Mouse (Mus musculus) megakaryocyte progenitor cell, adult 5-6 weeks (primary cell): ENCODE data around the gene Ccdc177. TPM values are rescaled to one million over a fixed set of nuclear protein-coding genes. Genes with fewer than 3 reads are reported as not detected.

Experiments
- ATAC-seq: replicated peaks from 2 replicates; pipeline ENCODE4 v1.8.0; 2016; ENCODE audit warnings: mild to moderate bottlenecking, moderate TSS enrichment, inconsistent platforms; ENCODE audit not compliant: poor library complexity
- total RNA-seq, 2 experiments: library from RNA; stranded (forward) in 1 of 2; stranded (reverse) in 1 of 2; fragments of 157-497, 149-512 nt in 1 of 2; fragments of 200-1000 nt in 1 of 2; gene quantifications; 2 replicates each; pipeline versions ENCODE4 v1.2.3 to v1.2.4; 2015 to 2017

Gene Ccdc177
- total RNA-seq, 2 experiments from 2014 or later = 0.12 TPM; not detected in 1

GRCm38 (mm10) chr12:80785597-80785996 lies 25.1 kb upstream of the Ccdc177 start:
- ATAC-seq = no peak

- ATAC-seq = peak; percentile 82
Measured at GRCm38 (mm10) chr12:80785005-80785404, 24.5 kb upstream of the Ccdc177 start.

- ATAC-seq = no peak
Measured at GRCm38 (mm10) chr12:80783889-80784288, 23.4 kb upstream of the Ccdc177 start.

- ATAC-seq = no peak
Measured at GRCm38 (mm10) chr12:80782892-80783291, 22.4 kb upstream of the Ccdc177 start.

GRCm38 (mm10) chr12:80782190-80782589 lies 21.7 kb upstream of the Ccdc177 start:
- ATAC-seq = no peak

GRCm38 (mm10) chr12:80779760-80780159 lies 19.3 kb upstream of the Ccdc177 start:
- ATAC-seq = no peak

GRCm38 (mm10) chr12:80778188-80778936 lies 17.9 kb upstream of the Ccdc177 start:
- peak; percentile 94 for ATAC-seq

GRCm38 (mm10) chr12:80776046-80776634 lies 15.7 kb upstream of the Ccdc177 start:
- ATAC-seq = peak; percentile 16; the same call in 1 of the 2 replicates

GRCm38 (mm10) chr12:80774786-80775185 lies 14.3 kb upstream of the Ccdc177 start:
- no peak for ATAC-seq

- ATAC-seq = peak; percentile 97
Measured at GRCm38 (mm10) chr12:80769697-80770096, 9.2 kb upstream of the Ccdc177 start.

- no peak for ATAC-seq
Measured at GRCm38 (mm10) chr12:80764116-80764515, 3.6 kb upstream of the Ccdc177 start.

- ATAC-seq = no peak
Measured at GRCm38 (mm10) chr12:80762982-80763381, 2.5 kb upstream of the Ccdc177 start.

- ATAC-seq = no peak
Measured at GRCm38 (mm10) chr12:80759713-80760395, 633 bp downstream of the Ccdc177 start.

- no peak for ATAC-seq
Measured at GRCm38 (mm10) chr12:80759387-80759712, 1.1 kb downstream of the Ccdc177 start.

GRCm38 (mm10) chr12:80758559-80759386 lies 1.7 kb downstream of the Ccdc177 start:
- ATAC-seq = no peak

GRCm38 (mm10) chr12:80757751-80758558 lies 2.5 kb downstream of the Ccdc177 start:
- peak; percentile 27 for ATAC-seq

- ATAC-seq = no peak
Measured at GRCm38 (mm10) chr12:80751556-80751955, 8.9 kb downstream of the Ccdc177 start.

GRCm38 (mm10) chr12:80746031-80746813 lies 14.3 kb downstream of the Ccdc177 start:
- no peak for ATAC-seq

- no peak for ATAC-seq
Measured at GRCm38 (mm10) chr12:80744614-80745013, 15.9 kb downstream of the Ccdc177 start.
